Mouse (Mus musculus) neural tube, embryonic 15.5 days (tissue): ENCODE measurements around the gene Wnt9a. TPM values are rescaled to one million over a fixed set of nuclear protein-coding genes. Genes with fewer than 3 reads are reported as not detected.

Experiments used
- ATAC-seq: fragments of 200-750 bp; cut with Nextera tagmentation; 2 replicates; pipeline ENCODE4 v1.8.0; 2017; ENCODE audit warnings: mild to moderate bottlenecking, moderate TSS enrichment, moderate library complexity; ENCODE audit not compliant: low FRiP score
- H3K27ac ChIP-seq: fragments of 300-500 bp; sonication (generic); replicated peaks from 2 replicates; pipeline ENCODE4 v1.5.1; 2015; ENCODE audit warnings: mild to moderate bottlenecking, inconsistent platforms
- H3K27me3 ChIP-seq: fragments of 300-500 bp; sonication (generic); replicated peaks from 2 replicates; pipeline ENCODE4 v1.6.1; 2015; ENCODE audit warnings: inconsistent platforms
- H3K36me3 ChIP-seq: fragments of 300-500 bp; sonication (generic); 2 replicates; pipeline ENCODE4 v1.6.1; 2015; ENCODE audit warnings: inconsistent platforms
- H3K4me1 ChIP-seq: fragments of 300-500 bp; sonication (generic); 2 replicates; pipeline ENCODE4 v1.6.1; 2015; ENCODE audit warnings: inconsistent platforms
- H3K4me2 ChIP-seq: fragments of 300-500 bp; sonication (generic); 2 replicates; pipeline ENCODE4 v1.6.1; 2015; ENCODE audit warnings: inconsistent platforms, mild to moderate bottlenecking, moderate library complexity
- H3K4me3 ChIP-seq: fragments of 300-500 bp; sonication (generic); replicated peaks from 2 replicates; pipeline ENCODE4 v1.5.1; 2015; ENCODE audit warnings: mild to moderate bottlenecking, inconsistent platforms
- H3K9ac ChIP-seq: fragments of 300-500 bp; sonication (generic); replicated peaks from 2 replicates; pipeline ENCODE4 v1.6.1; 2015; ENCODE audit warnings: mild to moderate bottlenecking, inconsistent platforms
- H3K9me3 ChIP-seq: fragments of 300-500 bp; sonication (generic); replicated peaks from 2 replicates; pipeline ENCODE4 v1.6.1; 2016; ENCODE audit warnings: inconsistent platforms
- WGBS: fragments of 180-500 bp; shearing (Covaris S2); methylation state at CpG from one replicate; pipeline ENCODE4 v1.1.7; 2015; ENCODE audit warnings: mixed read lengths; 5-methylcytosine and 5-hydroxymethylcytosine counted together
- microRNA-seq: library from miRNA; unstranded; fragments of <30 nt; microRNA quantifications from one replicate; pipeline ENCODE4, GENCODE M21; 2017
- polyA plus RNA-seq: library from polyadenylated mRNA; unstranded; fragments of >200 nt; fragmentation: Nextera tagmentation; extraction: Ambion mirVana; gene quantifications from 2 replicates; pipeline ENCODE4 v1.2.1, GENCODE M21; 2015

Wnt9a gene
- polyA plus RNA-seq, 1 experiment from 2014 or later: 3.0 TPM

DNA sequence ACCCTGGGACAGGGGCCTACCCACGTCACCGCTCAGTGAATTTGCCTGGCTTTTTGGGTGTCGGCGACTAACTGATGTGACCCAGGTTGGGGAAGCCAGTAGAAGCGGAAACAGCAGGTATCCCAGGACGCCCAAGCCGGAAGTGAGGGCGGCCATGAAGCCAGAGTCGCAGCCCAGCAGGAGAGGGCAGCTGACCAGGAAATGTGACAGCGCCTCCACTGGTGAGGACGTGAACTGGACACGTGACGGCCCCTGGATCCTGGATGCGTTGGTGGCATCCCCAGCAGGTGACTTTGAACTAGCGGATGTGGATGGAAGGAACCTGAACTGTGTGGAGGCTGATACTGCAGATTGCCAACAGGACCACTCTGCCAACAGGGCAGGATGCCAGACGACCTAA is 68.7 kb downstream of the Wnt9a start, which contains the start of gene Prss38:
Gene Prss38 (minus strand): TSS at position 183 of the 400 bp plus-strand sequence.
- H3K36me3 ChIP-seq: no peaks in the 10 kb centered on the region
- ATAC-seq: no peak
- no peak within 1 kb of the TSS for H3K9ac ChIP-seq
- H3K4me2 ChIP-seq: no peak within 1 kb of the TSS
- H3K9me3 ChIP-seq: no peaks in the 10 kb centered on the region
- H3K4me3 ChIP-seq: no peak within 1 kb of the TSS
- no peaks in the 10 kb centered on the region for H3K4me1 ChIP-seq
- no peak within 1 kb of the TSS for H3K27ac ChIP-seq
- 86% methylated on average over 16 of the region's 16 CpGs for WGBS
- no peaks in the 10 kb centered on the region for H3K27me3 ChIP-seq

DNA sequence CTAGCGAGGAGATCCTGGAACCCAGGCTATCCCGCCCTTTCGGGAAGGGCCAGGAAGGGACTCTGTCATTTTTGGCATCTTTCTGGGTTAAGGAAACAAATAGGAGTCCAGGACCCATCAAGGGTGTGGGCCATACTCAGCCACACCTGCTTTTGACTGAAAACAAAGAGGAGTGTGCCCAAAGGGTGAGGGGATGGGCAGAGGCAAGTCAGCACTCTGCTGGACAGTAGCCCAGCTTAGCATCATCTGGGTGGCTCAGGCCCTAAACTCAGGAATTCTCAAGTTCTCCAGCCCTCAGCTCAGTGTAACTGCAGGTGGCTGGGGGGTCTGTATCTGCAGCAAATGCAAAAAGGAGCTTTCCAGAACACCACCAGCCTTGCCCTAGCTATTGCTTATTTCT is 71.3 kb downstream of the Wnt9a start:
- no peaks in the 10 kb centered on the region for H3K9me3 ChIP-seq
- H3K27ac ChIP-seq: no peak overlapping the region
- no peaks in the 10 kb centered on the region for H3K36me3 ChIP-seq
- no peaks in the 10 kb centered on the region for H3K4me1 ChIP-seq
- H3K9ac ChIP-seq: no peak overlapping the region
- no peaks in the 10 kb centered on the region for H3K27me3 ChIP-seq
- ATAC-seq: no peak
- H3K4me3 ChIP-seq: no peak overlapping the region
- 91% methylated on average over 3 of the region's 3 CpGs for WGBS
- no peak overlapping the region for H3K4me2 ChIP-seq

DNA sequence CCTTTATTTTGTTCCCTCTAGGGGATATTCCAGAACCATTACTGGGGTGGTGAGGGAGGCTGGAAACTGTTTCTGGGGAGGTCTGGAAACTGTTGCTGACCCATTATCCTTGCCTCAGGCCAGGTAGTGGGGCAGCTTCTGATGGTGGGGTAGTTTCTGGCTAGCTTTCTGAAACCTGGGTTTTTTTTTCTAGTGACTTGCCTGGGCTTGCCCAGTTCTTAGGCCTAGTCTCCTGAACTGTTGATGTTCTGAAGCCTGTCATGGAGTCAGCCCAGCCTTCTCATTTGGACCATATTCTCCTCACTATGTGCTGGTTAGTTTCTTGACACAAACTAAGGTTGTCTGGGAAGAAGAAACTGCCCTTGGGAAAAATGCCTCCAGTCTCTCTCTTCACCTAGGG is 72.8 kb downstream of the Wnt9a start:
- Histone ChIP-seq H3K27me3 (no peaks in the 10 kb centered on the region), H3K9ac (no peak overlapping the region), H3K27ac (no peak overlapping the region), H3K36me3 (no peaks in the 10 kb centered on the region), H3K4me1 (0 out of 2 replicates have a peak, but pooled peaks cover 3% of the 10 kb centered on the region), H3K4me2 (no peak overlapping the region), H3K9me3 (no peaks in the 10 kb centered on the region), H3K4me3 (no peak overlapping the region)
- no peak for ATAC-seq

Small RNAs within 50 kb of the gene (microRNA-seq; reads per million reads assigned to microRNA genes)
- not detected for gene Gm24756

Other genes starting within 250 kb of the Wnt9a start
- 0.72 and 0.91 TPM in 2 replicates for gene Obscn, start 170.5 kb upstream of the Wnt9a start, polyA plus RNA-seq
- gene Iba57, start 143.2 kb upstream of the Wnt9a start, polyA plus RNA-seq: 7.5 and 8.3 TPM in 2 replicates
- gene Gjc2, start 123.7 kb upstream of the Wnt9a start, polyA plus RNA-seq: 0.29 and 0.42 TPM in 2 replicates
- 225 and 262 TPM in 2 replicates for gene Guk1, start 114.7 kb upstream of the Wnt9a start, polyA plus RNA-seq
- 99.3 and 103 TPM in 2 replicates for gene Mrpl55, start 104.4 kb upstream of the Wnt9a start, polyA plus RNA-seq
- gene 2310033P09Rik, start 98.6 kb upstream of the Wnt9a start, polyA plus RNA-seq: 27.3 and 28.6 TPM in 2 replicates
- gene Arf1, start 78.7 kb upstream of the Wnt9a start, polyA plus RNA-seq: 645 and 662 TPM in 2 replicates
- gene Wnt3a, start 16.2 kb upstream of the Wnt9a start, polyA plus RNA-seq: 0.14 and 0.35 TPM in 2 replicates
- gene Prss38, start 68.7 kb downstream of the Wnt9a start, polyA plus RNA-seq: not detected in 2 replicates
- gene Jmjd4, start 143.1 kb downstream of the Wnt9a start, polyA plus RNA-seq: 20.2 and 20.5 TPM in 2 replicates
- 541 and 630 TPM in 2 replicates for gene Snap47, start 144.3 kb downstream of the Wnt9a start, polyA plus RNA-seq
- 8.9 and 10.7 TPM in 2 replicates for gene Zfp867, start 165.5 kb downstream of the Wnt9a start, polyA plus RNA-seq
- gene Zkscan17, start 219.8 kb downstream of the Wnt9a start, polyA plus RNA-seq: 12.9 and 14.7 TPM in 2 replicates
- gene Nlrp3, start 234.6 kb downstream of the Wnt9a start, polyA plus RNA-seq: 0.20 and 0.24 TPM in 2 replicates